Mouse (Mus musculus) erythroblast, embryonic 14.5 days (primary cell): ENCODE data around the gene Gm10985.

ENCODE experiments used
- GATA1 ChIP-seq: IDR thresholded peaks from 2 replicates; pipeline ENCODE4 v1.6.1; 2012; ENCODE audit warnings: low read length, inconsistent platforms, mixed read lengths
- TAL1 ChIP-seq: IDR thresholded peaks from 3 replicates; pipeline ENCODE4 v1.6.1; 2012; ENCODE audit warnings: low read length, inconsistent platforms, mixed read lengths

DNA sequence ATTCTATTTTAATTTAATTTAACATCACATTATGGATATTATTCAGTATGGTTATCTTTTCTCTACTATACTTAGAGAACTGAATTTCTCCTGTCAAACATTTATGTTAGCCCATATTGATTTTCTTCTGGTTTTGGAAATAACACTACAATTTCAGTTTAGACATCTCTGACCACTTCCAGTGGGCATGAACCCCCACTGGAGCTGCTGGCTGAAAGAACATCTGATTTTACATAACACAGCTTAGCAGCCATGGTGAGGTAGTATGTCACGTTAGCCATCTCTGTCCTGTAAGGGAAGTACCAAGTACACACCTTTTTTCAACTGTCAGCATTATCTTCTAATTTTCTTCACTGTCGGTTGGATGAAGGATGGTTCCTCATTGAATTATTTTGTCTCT lies at the start of gene Gm10985:
- TF ChIP-seq GATA1 (no peak), TAL1 (no peak)
